9 mouse cellular contexts compared by ENCODE assay signal in genomic region chr3:57204066-57204723, GRCm38 (mm10).
A peak's percentile ranks its signal among the peaks of the same experiment; 100 is the strongest.
DNase-seq lines count a peak whose midpoint lies in the region; ATAC-seq and TF ChIP-seq lines count a peak whose summit lies in the region.
"Had no signal": no experiment of that assay in that cellular context is flagged by ENCODE, and none has a peak within 500 bp of the region (broad histone marks: within the 10 kb centered on the region; RNA-seq: fewer than 3 reads in every experiment).

No protein-coding gene starts in this region.

- no peak overlapping the region for H3K4me2 ChIP-seq in heart, postnatal 0 days (ENCODE audit: low read depth, low read length)
- no peak overlapping the region for H3K4me2 ChIP-seq in heart, embryonic 11.5 days
- no peak overlapping the region for H3K4me2 ChIP-seq in neural tube, embryonic 14.5 days (ENCODE audit: low read depth, low read length)
- H3K4me2 ChIP-seq: liver, embryonic 15.5 days had no signal

- peak; percentile 70 for DNase-seq in heart, postnatal 0 days (ENCODE audit: low spot score)
- DNase-seq in MEL-GATA-1-ER (ENCODE audit: extremely low read depth, low read depth), result peak; percentile 7
- peak; percentile 76 to 82 for DNase-seq in cerebellum, postnatal 10 days
- peak; percentile 49 for DNase-seq in heart, postnatal 4 days
- peak; percentile 6 to 13 for DNase-seq in left cerebral cortex, adult 8-10 months (ENCODE audit: low spot score in 2 of 2)
- no peak for DNase-seq in T-cell, adult 2 months (ENCODE audit: low spot score)

- TF ChIP-seq CTCF in heart, postnatal 0 days (IDR thresholded peaks at IDR 0.05; ENCODE audit: low read depth), result peak; percentile 71

- H3K36me3 ChIP-seq in heart, postnatal 0 days (replicated peaks; ENCODE audit: control insufficient read depth, insufficient read depth, low read length), result no peaks in the 10 kb centered on the region
- H3K36me3 ChIP-seq in heart, embryonic 11.5 days (ENCODE audit: control insufficient read depth, insufficient read depth, low read length), result no peaks in the 10 kb centered on the region
- H3K36me3 ChIP-seq in neural tube, embryonic 14.5 days (ENCODE audit: control insufficient read depth, insufficient read depth, low read length), result no peaks in the 10 kb centered on the region
- H3K36me3 ChIP-seq: liver, embryonic 15.5 days had no signal

- no peak overlapping the region for H3K27ac ChIP-seq in heart, postnatal 0 days (ENCODE audit: low read depth)
- H3K27ac ChIP-seq in heart, embryonic 11.5 days (ENCODE audit: low read depth, low read length), result no peak overlapping the region
- no peak overlapping the region for H3K27ac ChIP-seq in neural tube, embryonic 14.5 days (ENCODE audit: low read depth, low read length)
- H3K27ac ChIP-seq: liver, embryonic 15.5 days had no signal

- no peak for TF ChIP-seq EP300 in heart, postnatal 0 days (IDR thresholded peaks at IDR 0.05; ENCODE audit: low read depth)

- no peak overlapping the region for H3K9ac ChIP-seq in heart, postnatal 0 days (replicated peaks; ENCODE audit: low read depth, low read length)
- no peak overlapping the region for H3K9ac ChIP-seq in heart, embryonic 11.5 days (ENCODE audit: low read depth, low read length)
- no peak overlapping the region for H3K9ac ChIP-seq in neural tube, embryonic 14.5 days (replicated peaks; ENCODE audit: low read depth, low read length)
- H3K9ac ChIP-seq: liver, embryonic 15.5 days had no signal

- no peaks in the 10 kb centered on the region for H3K27me3 ChIP-seq in heart, postnatal 0 days (ENCODE audit: control insufficient read depth, insufficient read depth, low read length)
- H3K27me3 ChIP-seq in heart, embryonic 11.5 days (ENCODE audit: control insufficient read depth, insufficient read depth, low read length), result no peaks in the 10 kb centered on the region
- H3K27me3 ChIP-seq in neural tube, embryonic 14.5 days (ENCODE audit: control insufficient read depth, insufficient read depth, low read length), result no peaks in the 10 kb centered on the region
- H3K27me3 ChIP-seq: liver, embryonic 15.5 days had no signal

- no peaks in the 10 kb centered on the region for H3K9me3 ChIP-seq in heart, postnatal 0 days (replicated peaks; ENCODE audit: control insufficient read depth, low read length)
- H3K9me3 ChIP-seq in heart, embryonic 11.5 days (replicated peaks; ENCODE audit: control insufficient read depth, low read length), result no peaks in the 10 kb centered on the region
- no peaks in the 10 kb centered on the region for H3K9me3 ChIP-seq in neural tube, embryonic 14.5 days (ENCODE audit: control insufficient read depth, low read length)
- H3K9me3 ChIP-seq: liver, embryonic 15.5 days had no signal

- no peak overlapping the region for H3K4me3 ChIP-seq in heart, postnatal 0 days (ENCODE audit: low read depth, low read length)
- H3K4me3 ChIP-seq in heart, embryonic 11.5 days (ENCODE audit: low read depth, low read length), result no peak overlapping the region
- no peak overlapping the region for H3K4me3 ChIP-seq in neural tube, embryonic 14.5 days (ENCODE audit: low read depth, low read length)
- H3K4me3 ChIP-seq: liver, embryonic 15.5 days had no signal

- WGBS in heart, postnatal 0 days, result 12% methylated on average over 3 of the region's 3 CpGs
- WGBS in heart, embryonic 11.5 days (ENCODE audit: insufficient replicate concordance), result 27% methylated on average over 3 of the region's 3 CpGs
- WGBS in neural tube, embryonic 14.5 days, result 35% methylated on average over 3 of the region's 3 CpGs

- H3K4me1 ChIP-seq in heart, postnatal 0 days (ENCODE audit: control insufficient read depth, insufficient read depth), result no peaks in the 10 kb centered on the region
- H3K4me1 ChIP-seq in heart, embryonic 11.5 days (ENCODE audit: control insufficient read depth, insufficient read depth, low read length), result no peaks in the 10 kb centered on the region
- H3K4me1 ChIP-seq in neural tube, embryonic 14.5 days (ENCODE audit: control insufficient read depth, insufficient read depth, low read length), result no peaks in the 10 kb centered on the region
- H3K4me1 ChIP-seq: liver, embryonic 15.5 days had no signal

- ATAC-seq in heart, postnatal 0 days (ENCODE audit: insufficient read depth, low read depth), result no peak
- no peak for ATAC-seq in heart, embryonic 11.5 days (replicated peaks; ENCODE audit: insufficient number of reproducible peaks, low FRiP score, low TSS enrichment)
- ATAC-seq in neural tube, embryonic 14.5 days (ENCODE audit: low read depth), result peak; percentile 74; the same call in 1 of the 2 replicates
